Mouse (Mus musculus): ENCODE results near the gene Gbgt1.

DNA sequence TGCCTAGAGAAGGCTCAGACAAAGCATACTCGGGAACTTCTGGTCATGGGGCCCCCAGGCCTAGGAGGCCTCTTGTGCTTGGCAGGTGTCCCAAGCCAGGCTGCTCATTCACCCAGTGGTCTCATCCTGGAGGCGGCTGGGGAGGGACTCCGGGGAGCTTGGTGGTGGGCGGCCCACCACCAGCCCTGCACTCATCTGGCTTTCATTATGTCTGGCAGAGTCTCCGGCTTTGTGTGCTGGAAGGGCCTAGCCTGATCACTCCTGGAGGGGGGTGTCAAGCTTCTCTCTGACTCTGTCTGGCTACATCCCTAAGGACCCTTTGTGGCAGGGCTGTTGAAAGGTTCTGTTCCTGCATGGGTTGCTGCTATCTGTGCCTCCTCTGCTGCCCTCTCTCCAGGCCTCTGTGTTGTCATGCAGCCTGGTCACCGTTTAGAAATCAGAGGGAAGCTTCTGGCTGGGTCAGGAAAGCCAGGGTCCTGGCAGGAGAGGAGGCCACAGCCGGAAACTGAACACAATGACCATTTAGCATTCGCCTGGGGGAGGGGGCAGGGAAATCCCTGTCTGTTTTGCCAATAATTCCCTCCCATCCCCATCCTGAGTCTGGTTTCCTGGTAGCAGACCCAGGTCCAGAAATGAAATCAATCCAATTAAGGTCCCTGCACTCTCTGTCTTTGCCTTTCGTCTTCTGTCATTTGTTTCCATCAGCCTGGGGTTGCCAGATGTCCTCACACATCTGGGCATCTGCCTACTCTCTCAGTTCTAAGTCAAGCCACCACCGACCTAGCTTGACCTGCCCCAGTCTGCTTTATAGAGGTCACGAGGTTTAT, 38.0 kb downstream of the Gbgt1 start:
- TF ChIP-seq CTCF (IDR thresholded peaks at IDR 0.05; ENCODE audit: control insufficient read depth, insufficient read depth, low read length): no peak
- no peak for TF ChIP-seq POLR2A (IDR thresholded peaks at IDR 0.05; ENCODE audit: borderline replicate concordance, control insufficient read depth, low read depth, low read length)

All from bone marrow, adult 2 months (tissue).